Comparison of ENCODE assay signal across 21 mouse cellular contexts in genomic region chr10:29855749-29856313, GRCm38 (mm10).
A peak's percentile ranks its signal among the peaks of the same experiment; 100 is the strongest.
DNase-seq lines count a peak whose midpoint lies in the region; ATAC-seq lines count a peak whose summit lies in the region.
"Had no signal": no experiment of that assay in that cellular context is flagged by ENCODE, and none has a peak within 500 bp of the region (broad histone marks: within the 10 kb centered on the region; RNA-seq: fewer than 3 reads in every experiment).

No protein-coding gene starts in this region.

- ATAC-seq in frontal cortex, adult (ENCODE audit: low TSS enrichment), result peak; percentile 34; the same call in 1 of the 2 replicates
- ATAC-seq: CD4-positive, CD25-positive, alpha-beta regulatory T cell, adult 4 months; intestine, embryonic 15.5 days; Patski had no signal

- peak; percentile 10 for DNase-seq in embryo, embryonic 10.5 days (ENCODE audit: low spot score)
- no peak for DNase-seq in embryo, embryonic 11 days
- no peak for DNase-seq in frontal cortex, adult 2 months (ENCODE audit: extremely low spot score in 1 of 2, low spot score in 1 of 2)
- peak; percentile 38 for DNase-seq in ES-CJ7 (ENCODE audit: low read depth, low spot score)
- DNase-seq in brain, adult 2 months (ENCODE audit: low read depth, low spot score), result peak; percentile 4
- DNase-seq in heart, postnatal 10 days, result no peak
- DNase-seq in thymus, postnatal 14 days, result no peak
- DNase-seq: adrenal gland, adult 8-10 months; adrenal gland, postnatal 36 days; B cell, adult 2 months; cerebellum, adult 11-12 months; cerebellum, adult 9-10 months; cerebellum, postnatal 25 days; gastrocnemius, postnatal 36 days; heart, adult 11 months; heart, postnatal 14 days; kidney, adult 2 months had no signal

- intact Hi-C loops in heart, postnatal 10 days (cut with DNase I), result no loop called here

Comparison
In these comparisons a context has a peak if more than half of its experiments do, and no peak if none do; other contexts are left out.
1. DNase-seq: peak in embryo, embryonic 10.5 days (single experiment), ES-CJ7 (single experiment) and brain, adult 2 months (single experiment); none in embryo, embryonic 11 days (single experiment), frontal cortex, adult 2 months (0 of 2), heart, postnatal 10 days (0 of 2) and thymus, postnatal 14 days (single experiment).